Mouse (Mus musculus): ENCODE measurements at regions not wholly inside any gene's neighbourhood (a gene's known extent, or its start where the extent isn't known, plus 50 kb on each side); places are given as distances from the start of the nearest gene placed in this dataset.

DNA sequence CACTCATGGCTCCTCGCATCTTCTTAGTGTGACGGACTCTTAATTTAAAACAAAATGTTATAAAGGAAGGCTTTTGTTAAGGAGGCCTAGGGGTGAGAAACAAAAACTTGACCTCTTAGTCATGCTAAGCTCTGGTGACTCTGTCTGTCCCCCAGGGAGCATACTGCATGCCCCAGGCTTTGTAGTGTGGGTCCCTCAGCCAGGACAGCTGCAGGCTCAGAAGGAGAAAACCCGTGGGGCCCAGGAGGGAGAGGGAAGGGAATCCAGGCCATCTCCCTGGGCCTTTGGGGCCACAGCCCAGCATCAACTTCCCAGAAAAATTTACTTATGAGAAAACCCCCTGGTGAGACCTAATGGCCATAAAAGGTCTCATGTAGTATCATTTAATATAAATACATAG is 451.8 kb upstream of the Gulo start:
- no peak for ATAC-seq (ENCODE audit: low FRiP score, low TSS enrichment)
- no peak overlapping the region for H3K27ac ChIP-seq (ENCODE audit: low read length)
- no peak overlapping the region for H3K4me3 ChIP-seq (ENCODE audit: low read length)
- 64% methylated on average over 3 of the region's 3 CpGs for WGBS
- H3K27me3 ChIP-seq (ENCODE audit: insufficient read depth, low read length) = no peaks in the 10 kb centered on the region
- no peaks in the 10 kb centered on the region for H3K4me1 ChIP-seq (ENCODE audit: insufficient read depth, low read length)
- peaks cover 8% of the 10 kb centered on the region for H3K9me3 ChIP-seq (ENCODE audit: low read length)
- H3K4me2 ChIP-seq (replicated peaks; ENCODE audit: low read depth, low read length) = no peak overlapping the region
- no peak overlapping the region for H3K9ac ChIP-seq (replicated peaks; ENCODE audit: low read length)
- no peaks in the 10 kb centered on the region for H3K36me3 ChIP-seq (ENCODE audit: insufficient read depth, low read length)

DNA sequence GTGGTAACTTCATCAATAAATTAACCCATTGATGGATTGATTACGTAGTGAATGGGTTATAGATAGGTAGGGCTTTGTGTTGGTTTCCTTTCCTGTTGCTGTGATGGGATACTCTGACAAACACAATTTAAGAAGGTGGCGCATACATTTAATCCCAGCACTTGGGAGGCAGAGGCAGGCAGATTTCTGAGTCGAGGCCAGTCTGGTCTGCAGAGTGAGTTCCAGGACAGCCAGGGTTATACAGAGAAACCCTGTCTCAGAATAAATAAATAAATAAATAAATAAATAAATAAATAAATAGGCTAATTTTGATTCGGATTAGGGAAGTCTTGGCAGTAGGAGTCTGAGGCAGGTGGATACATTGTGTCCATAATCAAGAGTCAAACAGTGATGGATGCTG is 449.7 kb upstream of the Gulo start:
- no peak overlapping the region for H3K27ac ChIP-seq (ENCODE audit: low read length)

GRCm38 (mm10) chr14:66457300-66457699 is 448.3 kb upstream of the Gulo start:
- no peak overlapping the region for H3K4me3 ChIP-seq (ENCODE audit: low read length)
- WGBS = 82% methylated on average over 6 of the region's 6 CpGs
- no peaks in the 10 kb centered on the region for H3K36me3 ChIP-seq (ENCODE audit: insufficient read depth, low read length)
- H3K27me3 ChIP-seq (ENCODE audit: insufficient read depth, low read length) = no peaks in the 10 kb centered on the region
- no peaks in the 10 kb centered on the region for H3K4me1 ChIP-seq (ENCODE audit: insufficient read depth, low read length)
- no peak overlapping the region for H3K4me2 ChIP-seq (replicated peaks; ENCODE audit: low read depth, low read length)
- peaks cover 10% of the 10 kb centered on the region for H3K9me3 ChIP-seq (ENCODE audit: low read length)
- no peak overlapping the region for H3K9ac ChIP-seq (replicated peaks; ENCODE audit: low read length)
- no peak overlapping the region for H3K27ac ChIP-seq (ENCODE audit: low read length)
- no peak for ATAC-seq (ENCODE audit: low FRiP score, low TSS enrichment)

More for the DNA sequence above, 449.7 kb upstream of the Gulo start:
- no peak for ATAC-seq (ENCODE audit: low FRiP score, low TSS enrichment)
- Histone ChIP-seq H3K4me3 (ENCODE audit: low read length) (no peak overlapping the region), H3K4me1 (ENCODE audit: insufficient read depth, low read length) (no peaks in the 10 kb centered on the region), H3K27me3 (ENCODE audit: insufficient read depth, low read length) (no peaks in the 10 kb centered on the region), H3K9me3 (ENCODE audit: low read length) (peaks cover 8% of the 10 kb centered on the region), H3K4me2 (replicated peaks; ENCODE audit: low read depth, low read length) (no peak overlapping the region), H3K36me3 (ENCODE audit: insufficient read depth, low read length) (no peaks in the 10 kb centered on the region), H3K9ac (replicated peaks; ENCODE audit: low read length) (no peak overlapping the region)
- 92% methylated on average over 4 of the region's 4 CpGs for WGBS

- H3K9me3 ChIP-seq (ENCODE audit: low read length) = peaks cover 5% of the 10 kb centered on the region
- H3K4me2 ChIP-seq (replicated peaks; ENCODE audit: low read depth, low read length) = no peak overlapping the region
- no peak for ATAC-seq (ENCODE audit: low FRiP score, low TSS enrichment)
- no peaks in the 10 kb centered on the region for H3K27me3 ChIP-seq (ENCODE audit: insufficient read depth, low read length)
- H3K4me1 ChIP-seq (ENCODE audit: insufficient read depth, low read length) = no peaks in the 10 kb centered on the region
- H3K9ac ChIP-seq (replicated peaks; ENCODE audit: low read length) = no peak overlapping the region
- H3K36me3 ChIP-seq (ENCODE audit: insufficient read depth, low read length) = no peaks in the 10 kb centered on the region
- no peak overlapping the region for H3K4me3 ChIP-seq (ENCODE audit: low read length)
- H3K27ac ChIP-seq (ENCODE audit: low read length) = no peak overlapping the region
- WGBS = 84% methylated on average over 3 of the region's 3 CpGs
Measured at GRCm38 (mm10) chr14:66452828-66453227, 443.8 kb upstream of the Gulo start.

- no peak overlapping the region for H3K4me3 ChIP-seq (ENCODE audit: low read length)
- WGBS = 67% methylated on average over 10 of the region's 10 CpGs
- ATAC-seq (ENCODE audit: low FRiP score, low TSS enrichment) = no peak
- no peak overlapping the region for H3K9ac ChIP-seq (replicated peaks; ENCODE audit: low read length)
- H3K4me1 ChIP-seq (ENCODE audit: insufficient read depth, low read length) = no peaks in the 10 kb centered on the region
- H3K4me2 ChIP-seq (replicated peaks; ENCODE audit: low read depth, low read length) = no peak overlapping the region
- H3K27me3 ChIP-seq (ENCODE audit: insufficient read depth, low read length) = no peaks in the 10 kb centered on the region
- peaks cover 5% of the 10 kb centered on the region for H3K9me3 ChIP-seq (ENCODE audit: low read length)
- no peak overlapping the region for H3K27ac ChIP-seq (ENCODE audit: low read length)
- H3K36me3 ChIP-seq (ENCODE audit: insufficient read depth, low read length) = no peaks in the 10 kb centered on the region
Measured at GRCm38 (mm10) chr14:66450351-66450750, 441.3 kb upstream of the Gulo start.

DNA sequence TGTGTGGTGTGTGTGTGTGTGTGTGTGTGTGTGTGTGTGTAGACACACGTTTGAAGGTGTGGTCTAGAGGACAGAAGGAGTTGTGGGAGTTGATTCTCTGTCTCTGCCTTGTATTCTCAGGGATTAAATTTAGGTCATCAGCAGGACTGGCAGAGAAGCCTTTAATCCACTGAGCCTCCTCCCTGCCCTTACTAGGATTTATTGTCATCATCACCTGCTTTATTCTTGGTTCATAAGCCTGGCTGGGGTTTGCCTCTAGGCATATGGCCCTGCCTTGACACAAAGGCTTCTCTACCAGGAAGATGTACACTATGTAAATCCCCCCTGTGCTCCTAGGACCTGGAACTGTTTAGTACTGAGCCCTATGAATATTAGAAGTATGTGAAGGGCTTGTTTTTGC is 433.6 kb upstream of the Gulo start:
- Histone ChIP-seq H3K4me1 (ENCODE audit: insufficient read depth, low read length) (no peaks in the 10 kb centered on the region), H3K9ac (replicated peaks; ENCODE audit: low read length) (no peak overlapping the region), H3K36me3 (ENCODE audit: insufficient read depth, low read length) (no peaks in the 10 kb centered on the region), H3K9me3 (ENCODE audit: low read length) (no peaks in the 10 kb centered on the region), H3K27ac (ENCODE audit: low read length) (no peak overlapping the region), H3K4me2 (replicated peaks; ENCODE audit: low read depth, low read length) (no peak overlapping the region), H3K4me3 (ENCODE audit: low read length) (no peak overlapping the region), H3K27me3 (ENCODE audit: insufficient read depth, low read length) (no peaks in the 10 kb centered on the region)
- ATAC-seq (ENCODE audit: low FRiP score, low TSS enrichment) = no peak
- WGBS = 12% methylated on average over 1 of the region's 1 CpGs

- no peaks in the 10 kb centered on the region for H3K36me3 ChIP-seq (ENCODE audit: insufficient read depth, low read length)
- H3K4me3 ChIP-seq (ENCODE audit: low read length) = no peak overlapping the region
- no peak overlapping the region for H3K27ac ChIP-seq (ENCODE audit: low read length)
- no peaks in the 10 kb centered on the region for H3K27me3 ChIP-seq (ENCODE audit: insufficient read depth, low read length)
- no peak for ATAC-seq (ENCODE audit: low FRiP score, low TSS enrichment)
- no peak overlapping the region for H3K4me2 ChIP-seq (replicated peaks; ENCODE audit: low read depth, low read length)
- H3K4me1 ChIP-seq (ENCODE audit: insufficient read depth, low read length) = no peaks in the 10 kb centered on the region
- H3K9me3 ChIP-seq (ENCODE audit: low read length) = no peaks in the 10 kb centered on the region
- 27% methylated on average over 4 of the region's 4 CpGs for WGBS
- no peak overlapping the region for H3K9ac ChIP-seq (replicated peaks; ENCODE audit: low read length)
Measured at GRCm38 (mm10) chr14:66441825-66442224, 432.8 kb upstream of the Gulo start.

GRCm38 (mm10) chr14:66438572-66438971 is 429.6 kb upstream of the Gulo start:
- Histone ChIP-seq H3K9me3 (ENCODE audit: low read length) (no peaks in the 10 kb centered on the region), H3K4me2 (replicated peaks; ENCODE audit: low read depth, low read length) (no peak overlapping the region), H3K36me3 (ENCODE audit: insufficient read depth, low read length) (no peaks in the 10 kb centered on the region), H3K9ac (replicated peaks; ENCODE audit: low read length) (no peak overlapping the region), H3K4me3 (ENCODE audit: low read length) (no peak overlapping the region), H3K27me3 (ENCODE audit: insufficient read depth, low read length) (no peaks in the 10 kb centered on the region), H3K4me1 (ENCODE audit: insufficient read depth, low read length) (no peaks in the 10 kb centered on the region), H3K27ac (ENCODE audit: low read length) (no peak overlapping the region)
- ATAC-seq (ENCODE audit: low FRiP score, low TSS enrichment) = no peak
- WGBS = 95% methylated on average over 1 of the region's 1 CpGs

GRCm38 (mm10) chr14:66438001-66438400 is 429.0 kb upstream of the Gulo start:
- Histone ChIP-seq H3K4me3 (ENCODE audit: low read length) (no peak overlapping the region), H3K27ac (ENCODE audit: low read length) (no peak overlapping the region), H3K36me3 (ENCODE audit: insufficient read depth, low read length) (no peaks in the 10 kb centered on the region), H3K4me1 (ENCODE audit: insufficient read depth, low read length) (no peaks in the 10 kb centered on the region), H3K27me3 (ENCODE audit: insufficient read depth, low read length) (no peaks in the 10 kb centered on the region), H3K9ac (replicated peaks; ENCODE audit: low read length) (no peak overlapping the region), H3K4me2 (replicated peaks; ENCODE audit: low read depth, low read length) (no peak overlapping the region), H3K9me3 (ENCODE audit: low read length) (no peaks in the 10 kb centered on the region)
- WGBS = 83% methylated on average over 1 of the region's 1 CpGs
- no peak for ATAC-seq (ENCODE audit: low FRiP score, low TSS enrichment)

DNA sequence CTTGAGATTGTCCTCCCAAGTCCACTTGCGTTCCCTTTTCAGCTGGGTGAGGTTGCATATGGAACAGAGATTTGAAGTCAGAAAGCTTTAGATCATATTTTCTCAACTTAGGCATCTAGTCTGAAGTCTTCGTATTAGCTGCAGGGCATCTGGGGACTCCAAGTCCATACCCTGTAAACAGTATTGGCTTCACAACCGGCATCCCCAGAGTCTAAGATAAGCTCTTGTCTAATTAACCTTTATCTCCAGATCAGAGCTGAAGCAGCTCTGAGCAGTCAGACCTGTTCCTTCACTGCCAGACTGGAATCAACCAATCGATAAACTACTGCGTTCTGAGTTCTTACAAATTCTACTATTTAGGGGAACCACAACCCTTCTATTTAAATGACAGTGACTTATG is 422.6 kb upstream of the Gulo start:
- no peak overlapping the region for H3K9ac ChIP-seq (replicated peaks; ENCODE audit: low read length)
- no peak overlapping the region for H3K4me3 ChIP-seq (ENCODE audit: low read length)
- ATAC-seq (ENCODE audit: low FRiP score, low TSS enrichment) = no peak
- no peak overlapping the region for H3K4me2 ChIP-seq (replicated peaks; ENCODE audit: low read depth, low read length)
- 77% methylated on average over 5 of the region's 5 CpGs for WGBS
- no peak overlapping the region for H3K27ac ChIP-seq (ENCODE audit: low read length)
- H3K9me3 ChIP-seq (ENCODE audit: low read length) = no peaks in the 10 kb centered on the region
- no peaks in the 10 kb centered on the region for H3K27me3 ChIP-seq (ENCODE audit: insufficient read depth, low read length)
- no peaks in the 10 kb centered on the region for H3K36me3 ChIP-seq (ENCODE audit: insufficient read depth, low read length)
- H3K4me1 ChIP-seq (ENCODE audit: insufficient read depth, low read length) = no peaks in the 10 kb centered on the region

- Histone ChIP-seq H3K4me3 (ENCODE audit: low read length) (no peak overlapping the region), H3K9me3 (ENCODE audit: low read length) (no peaks in the 10 kb centered on the region), H3K4me2 (replicated peaks; ENCODE audit: low read depth, low read length) (no peak overlapping the region), H3K4me1 (ENCODE audit: insufficient read depth, low read length) (no peaks in the 10 kb centered on the region), H3K9ac (replicated peaks; ENCODE audit: low read length) (no peak overlapping the region), H3K27ac (ENCODE audit: low read length) (no peak overlapping the region), H3K27me3 (ENCODE audit: insufficient read depth, low read length) (no peaks in the 10 kb centered on the region), H3K36me3 (ENCODE audit: insufficient read depth, low read length) (no peaks in the 10 kb centered on the region)
- no peak for ATAC-seq (ENCODE audit: low FRiP score, low TSS enrichment)
- WGBS = 21% methylated on average over 5 of the region's 5 CpGs
Measured at GRCm38 (mm10) chr14:66424141-66424540, 415.1 kb upstream of the Gulo start.

Data from kidney, embryonic 16.5 days (tissue).